Mouse (Mus musculus) lung, embryonic 14.5 days (tissue): ENCODE results near the gene Kcnh3. TPM values are rescaled to one million over a fixed set of nuclear protein-coding genes. Genes with fewer than 3 reads are reported as not detected.
"Not testable (repeated sequence)": the region's sequence is repeated elsewhere in the genome, so short reads cannot be mapped to it uniquely, and the experiment has no call there.

ENCODE experiments used
- ATAC-seq: fragments of 200-750 bp; cut with Nextera tagmentation; 2 replicates; pipeline ENCODE4 v1.8.0; 2017; ENCODE audit warnings: mild to moderate bottlenecking, moderate TSS enrichment, moderate library complexity; ENCODE audit not compliant: insufficient read depth
- DNase-seq: peaks from one replicate; pipeline ENCODE4 v3.0.0-alpha.2; 2015
- H3K27ac ChIP-seq: fragments of 300-500 bp; sonication (generic); 2 replicates; pipeline ENCODE4 v1.5.1; 2014; ENCODE audit warnings: low read depth, mild to moderate bottlenecking, moderate library complexity
- H3K27me3 ChIP-seq: fragments of 300-500 bp; sonication (generic); 2 replicates; pipeline ENCODE4 v1.6.1; 2014; ENCODE audit warnings: low read length, control low read depth; ENCODE audit not compliant: insufficient read depth
- H3K36me3 ChIP-seq: fragments of 300-500 bp; sonication (generic); 2 replicates; pipeline ENCODE4 v1.6.1; 2014; ENCODE audit warnings: control low read depth; ENCODE audit not compliant: insufficient read depth
- H3K4me1 ChIP-seq: fragments of 300-500 bp; sonication (generic); 2 replicates; pipeline ENCODE4 v1.6.1; 2014; ENCODE audit warnings: antibody characterized with exemption, control low read depth; ENCODE audit not compliant: insufficient read depth
- H3K4me2 ChIP-seq: fragments of 300-500 bp; sonication (generic); 2 replicates; pipeline ENCODE4 v1.6.1; 2014; ENCODE audit warnings: mild to moderate bottlenecking
- H3K4me3 ChIP-seq: fragments of 300-500 bp; sonication (generic); 2 replicates; pipeline ENCODE4 v1.5.1; 2014; ENCODE audit warnings: low read depth, low read length
- H3K9ac ChIP-seq: fragments of 300-500 bp; sonication (generic); 2 replicates; pipeline ENCODE4 v1.6.1; 2014
- H3K9me3 ChIP-seq: fragments of 300-500 bp; sonication (generic); 2 replicates; pipeline ENCODE4 v1.6.1; 2016; ENCODE audit warnings: low read depth, low read length, control low read depth
- CTCF ChIP-seq: IDR thresholded peaks from 2 replicates; pipeline ENCODE4 v1.5.1; 2016; ENCODE audit warnings: antibody characterized with exemption, low read depth
- WGBS: fragments of 180-500 bp; shearing (Covaris S2); extraction: QIAGEN DNeasy Blood & Tissue Kit; methylation state at CpG from one replicate; pipeline ENCODE4 v1.1.7; 2014; 5-methylcytosine and 5-hydroxymethylcytosine counted together
- polyA plus RNA-seq: library from polyadenylated mRNA; unstranded; fragments of >200 nt; fragmentation: Nextera tagmentation; extraction: Ambion mirVana; gene quantifications from 2 replicates; pipeline ENCODE4 v1.2.1, GENCODE M21; 2014

Kcnh3 gene
- polyA plus RNA-seq, 1 experiment from 2014 or later: 0.37 TPM

- H3K9ac ChIP-seq: no peak overlapping the region
- TF ChIP-seq CTCF: peak; percentile 47
- H3K4me2 ChIP-seq: no peak overlapping the region
- H3K27ac ChIP-seq: no peak overlapping the region
- H3K36me3 ChIP-seq: peaks cover 38% of the 10 kb centered on the region
- no peak overlapping the region for H3K4me3 ChIP-seq
- no peaks in the 10 kb centered on the region for H3K4me1 ChIP-seq
- WGBS: 73% methylated on average over 4 of the region's 4 CpGs
- DNase-seq (peak; percentile 32), ATAC-seq (no peak)
- H3K9me3 ChIP-seq: no peaks in the 10 kb centered on the region
- no peaks in the 10 kb centered on the region for H3K27me3 ChIP-seq
These were observed 15.5 kb downstream of the Kcnh3 start for GRCm38 (mm10) chr15:99240129-99240528.

- Histone ChIP-seq H3K4me3 (no peak overlapping the region), H3K4me1 (no peaks in the 10 kb centered on the region), H3K4me2 (no peak overlapping the region), H3K9ac (no peak overlapping the region), H3K36me3 (peaks cover 49% of the 10 kb centered on the region), H3K9me3 (no peaks in the 10 kb centered on the region), H3K27ac (no peak overlapping the region), H3K27me3 (no peaks in the 10 kb centered on the region)
- ATAC-seq (no peak), DNase-seq (no peak)
- 71% methylated on average over 4 of the region's 4 CpGs for WGBS
- no peak for TF ChIP-seq CTCF
These were observed 16.6 kb downstream of the Kcnh3 start for GRCm38 (mm10) chr15:99241249-99241648.

- Histone ChIP-seq H3K27ac (no peak overlapping the region), H3K4me3 (no peak overlapping the region), H3K9me3 (no peaks in the 10 kb centered on the region), H3K36me3 (peaks cover 57% of the 10 kb centered on the region), H3K27me3 (no peaks in the 10 kb centered on the region), H3K4me2 (no peak overlapping the region), H3K9ac (no peak overlapping the region), H3K4me1 (no peaks in the 10 kb centered on the region)
- DNase-seq (no peak), ATAC-seq (no peak)
- no peak for TF ChIP-seq CTCF
- 92% methylated on average over 9 of the region's 10 CpGs for WGBS
These were observed 17.4 kb downstream of the Kcnh3 start for GRCm38 (mm10) chr15:99242045-99242444.

GRCm38 (mm10) chr15:99246736-99247135 is 22.1 kb downstream of the Kcnh3 start:
- peaks cover 76% of the 10 kb centered on the region for H3K36me3 ChIP-seq
- H3K4me1 ChIP-seq, H3K9me3 ChIP-seq, H3K27me3 ChIP-seq, ATAC-seq, H3K4me3 ChIP-seq, H3K27ac ChIP-seq, H3K4me2 ChIP-seq, DNase-seq, H3K9ac ChIP-seq: not testable (repeated sequence)
- WGBS: 82% methylated on average over 6 of the region's 6 CpGs

GRCm38 (mm10) chr15:99248972-99249371 is 24.3 kb downstream of the Kcnh3 start:
- no peaks in the 10 kb centered on the region for H3K27me3 ChIP-seq
- H3K4me1 ChIP-seq: peaks cover 5% of the 10 kb centered on the region; the same call in 1 of the 2 replicates
- no peaks in the 10 kb centered on the region for H3K9me3 ChIP-seq
- no peak overlapping the region for H3K9ac ChIP-seq
- no peak overlapping the region for H3K4me2 ChIP-seq
- ATAC-seq: no peak
- DNase-seq: no peak
- H3K4me3 ChIP-seq: no peak overlapping the region
- no peak for TF ChIP-seq CTCF
- peaks cover 56% of the 10 kb centered on the region for H3K36me3 ChIP-seq
- 82% methylated on average over 9 of the region's 9 CpGs for WGBS
- no peak overlapping the region for H3K27ac ChIP-seq

DNA sequence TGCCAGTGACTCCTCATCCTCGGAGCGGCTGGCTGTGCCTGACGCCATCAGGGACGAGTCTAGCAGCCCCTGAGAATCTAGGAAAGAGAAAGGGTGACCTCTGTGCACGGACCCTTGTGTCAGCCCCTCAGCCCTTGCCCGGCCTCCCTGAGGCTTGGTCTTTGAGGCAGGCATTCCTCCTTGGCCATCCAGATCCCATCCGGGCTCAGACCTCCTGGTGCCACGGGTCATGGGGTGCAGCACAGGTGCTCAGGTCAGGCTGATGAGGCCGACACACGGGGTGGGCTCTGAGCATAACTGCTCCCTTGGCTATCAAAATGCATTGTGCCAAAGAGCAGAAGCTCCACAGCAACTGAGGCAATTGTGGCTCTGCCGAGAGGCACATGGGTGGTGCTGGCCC is 25.3 kb downstream of the Kcnh3 start:
- Histone ChIP-seq H3K4me3 (no peak overlapping the region), H3K4me2 (no peak overlapping the region), H3K9me3 (no peaks in the 10 kb centered on the region), H3K27me3 (no peaks in the 10 kb centered on the region), H3K9ac (no peak overlapping the region), H3K36me3 (peaks cover 46% of the 10 kb centered on the region), H3K4me1 (peaks cover 5% of the 10 kb centered on the region; the same call in 1 of the 2 replicates), H3K27ac (no peak overlapping the region)
- 86% methylated on average over 11 of the region's 11 CpGs for WGBS
- DNase-seq: no peak
- ATAC-seq: no peak
- TF ChIP-seq CTCF: no peak

DNA sequence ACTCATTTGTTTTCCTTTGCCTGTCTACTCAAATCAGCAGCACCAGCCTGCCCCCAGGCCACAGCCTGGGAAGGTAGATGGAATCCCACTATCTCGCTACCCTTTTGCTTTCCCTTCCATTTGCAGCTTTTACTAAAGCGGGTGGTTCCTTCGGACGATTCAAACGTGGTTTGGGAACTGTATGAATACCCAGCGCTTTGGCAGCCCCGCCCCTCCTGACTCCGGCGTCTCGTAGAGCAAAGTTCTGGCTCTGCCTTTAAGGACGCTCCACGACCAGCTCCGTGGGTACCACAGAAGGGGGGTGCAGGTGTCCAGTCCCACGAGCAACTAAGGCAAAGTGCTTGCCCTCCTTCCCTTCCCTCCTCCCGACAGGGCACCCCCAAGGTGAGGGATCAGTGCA is 26.4 kb downstream of the Kcnh3 start:
- peak; percentile 21 for DNase-seq
- peak; percentile 8 for ATAC-seq
- Histone ChIP-seq H3K36me3 (peaks cover 35% of the 10 kb centered on the region), H3K4me3 (peak overlapping the region; percentile 65), H3K9ac (peak overlapping the region; percentile 59), H3K4me2 (peak overlapping the region; percentile 64)
- under 1% methylated on average over 14 of the region's 15 CpGs for WGBS
- H3K27ac ChIP-seq, H3K9me3 ChIP-seq, H3K4me1 ChIP-seq, H3K27me3 ChIP-seq: not testable (repeated sequence)
